Mouse (Mus musculus) embryonic fibroblast, embryonic 13.5 days (primary cell): ENCODE measurements at regions not wholly inside any gene's neighbourhood (a gene's known extent, or its start where the extent isn't known, plus 50 kb on each side); places are given as distances from the start of the nearest gene placed in this dataset.

Experiments
- CTCF ChIP-seq: IDR thresholded peaks from 2 replicates; pipeline ENCODE4 v1.5.1; 2011; ENCODE audit warnings: mild to moderate bottlenecking, control low read depth, low read length, moderate library complexity, borderline replicate concordance; ENCODE audit not compliant: insufficient read depth
- POLR2A ChIP-seq: IDR thresholded peaks from 2 replicates; pipeline ENCODE4 v1.6.1; 2011; ENCODE audit warnings: low read depth, mild to moderate bottlenecking, control low read depth, low read length, moderate library complexity

DNA sequence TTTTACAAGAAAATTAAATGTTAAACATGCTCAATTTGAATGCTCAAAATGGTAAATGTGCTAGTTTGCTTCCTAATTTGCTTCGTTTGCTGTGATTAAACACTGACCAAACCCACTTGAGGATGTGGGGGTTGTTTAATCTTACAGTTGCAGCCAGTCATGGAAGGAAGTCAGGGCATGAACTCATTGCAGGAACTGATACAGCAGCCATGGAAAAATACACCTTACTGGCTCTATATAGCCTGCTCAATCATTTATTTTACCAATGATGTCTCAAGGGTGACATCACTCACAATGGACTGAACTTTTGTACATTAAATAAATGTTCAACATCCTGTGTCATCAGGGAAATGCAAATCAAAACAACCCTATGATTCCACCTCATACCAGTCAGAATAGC lies 430.0 kb upstream of the Negr1 start:
- no peak for TF ChIP-seq CTCF
- no peak for TF ChIP-seq POLR2A
